Mouse (Mus musculus) liver, embryonic 16.5 days (tissue): ENCODE results near the gene Olfr417. TPM values are rescaled to one million over a fixed set of nuclear protein-coding genes. Genes with fewer than 3 reads are reported as not detected.
A peak's percentile ranks its signal among the peaks of the same experiment; 100 is the strongest.
"Not testable (repeated sequence)": the region's sequence is repeated elsewhere in the genome, so short reads cannot be mapped to it uniquely, and the experiment has no call there.

Experiments
- ATAC-seq: fragments of 200-750 bp; cut with Nextera tagmentation; 2 replicates; pipeline ENCODE4 v1.8.0; 2017; ENCODE audit warnings: low read depth, mild to moderate bottlenecking, moderate number of reproducible peaks, moderate library complexity
- H3K27ac ChIP-seq: fragments of 300-500 bp; sonication (generic); 2 replicates; pipeline ENCODE4 v1.5.1; 2014; ENCODE audit warnings: mild to moderate bottlenecking, low read length
- H3K27me3 ChIP-seq: fragments of 300-500 bp; sonication (generic); 2 replicates; pipeline ENCODE4 v1.6.1; 2014; ENCODE audit warnings: low read depth, low read length, mixed read lengths; ENCODE audit not compliant: control insufficient read depth, insufficient read depth
- H3K36me3 ChIP-seq: fragments of 300-500 bp; sonication (generic); 2 replicates; pipeline ENCODE4 v1.6.1; 2014; ENCODE audit warnings: mild to moderate bottlenecking; ENCODE audit not compliant: control insufficient read depth, insufficient read depth
- H3K4me1 ChIP-seq: fragments of 300-500 bp; sonication (generic); 2 replicates; pipeline ENCODE4 v1.6.1; 2014; ENCODE audit warnings: low read depth, low read length, mixed read lengths; ENCODE audit not compliant: control insufficient read depth
- H3K4me2 ChIP-seq: fragments of 300-500 bp; sonication (generic); 2 replicates; pipeline ENCODE4 v1.6.1; 2014; ENCODE audit warnings: low read depth, low read length, mixed read lengths
- H3K4me3 ChIP-seq: fragments of 300-500 bp; sonication (generic); 2 replicates; pipeline ENCODE4 v1.5.1; 2014; ENCODE audit warnings: low read depth, mild to moderate bottlenecking, low read length
- H3K9ac ChIP-seq: fragments of 300-500 bp; sonication (generic); 2 replicates; pipeline ENCODE4 v1.6.1; 2014; ENCODE audit warnings: low read depth, low read length
- H3K9me3 ChIP-seq: fragments of 300-500 bp; sonication (generic); replicated peaks from 2 replicates; pipeline ENCODE4 v1.6.1; 2016; ENCODE audit warnings: low read length; ENCODE audit not compliant: control insufficient read depth
- WGBS: fragments of 180-500 bp; shearing (Covaris S2); extraction: QIAGEN DNeasy Blood & Tissue Kit; methylation state at CpG from one replicate; pipeline ENCODE4 v1.1.7; 2014; ENCODE audit not compliant: insufficient replicate concordance; 5-methylcytosine and 5-hydroxymethylcytosine counted together
- polyA plus RNA-seq: library from polyadenylated mRNA; unstranded; fragments of >200 nt; fragmentation: Nextera tagmentation; extraction: Ambion mirVana; gene quantifications from 2 replicates; pipeline ENCODE4 v1.2.1, GENCODE M21; 2015

Olfr417 gene
- polyA plus RNA-seq = 0.04 TPM in 1 of 2 replicates, not detected in the other

GRCm38 (mm10) chr1:174364882-174365451 is at the start of gene Olfr417:
Gene Olfr417 (plus strand): TSS chr1:174365122.
- Histone ChIP-seq H3K4me1 (no peaks in the 10 kb centered on the region), H3K9me3 (no peaks in the 10 kb centered on the region), H3K36me3 (no peaks in the 10 kb centered on the region), H3K4me2 (no peak within 1 kb of the TSS), H3K27me3 (no peaks in the 10 kb centered on the region), H3K27ac (no peak within 1 kb of the TSS), H3K9ac (no peak within 1 kb of the TSS), H3K4me3 (no peak within 1 kb of the TSS)
- ATAC-seq = no peak
- WGBS = 18% methylated on average over 2 of the region's 2 CpGs

- H3K27me3 ChIP-seq = no peaks in the 10 kb centered on the region
- no peaks in the 10 kb centered on the region for H3K4me1 ChIP-seq
- H3K4me2 ChIP-seq = no peak overlapping the region
- H3K27ac ChIP-seq = no peak overlapping the region
- no peak overlapping the region for H3K4me3 ChIP-seq
- WGBS = 41% methylated on average over 2 of the region's 2 CpGs
- H3K9ac ChIP-seq = no peak overlapping the region
- no peaks in the 10 kb centered on the region for H3K9me3 ChIP-seq
- H3K36me3 ChIP-seq = no peaks in the 10 kb centered on the region
- no peak for ATAC-seq
Observed at GRCm38 (mm10) chr1:174317308-174317707, 47.6 kb upstream of the Olfr417 start.

GRCm38 (mm10) chr1:174330218-174330617 is 34.7 kb upstream of the Olfr417 start, which contains the start of gene Mptx1:
Gene Mptx1 (plus strand): TSS chr1:174330518.
- H3K4me1 ChIP-seq = no peaks in the 10 kb centered on the region
- no peaks in the 10 kb centered on the region for H3K36me3 ChIP-seq
- H3K9me3 ChIP-seq = no peaks in the 10 kb centered on the region
- H3K4me3 ChIP-seq = no peak within 1 kb of the TSS
- H3K27ac ChIP-seq = no peak within 1 kb of the TSS
- no peak for ATAC-seq
- no peaks in the 10 kb centered on the region for H3K27me3 ChIP-seq
- no peak within 1 kb of the TSS for H3K4me2 ChIP-seq
- H3K9ac ChIP-seq = no peak within 1 kb of the TSS

GRCm38 (mm10) chr1:174353636-174354035 is 11.3 kb upstream of the Olfr417 start:
- H3K27me3 ChIP-seq, H3K9me3 ChIP-seq, H3K4me3 ChIP-seq, H3K4me2 ChIP-seq, ATAC-seq, H3K9ac ChIP-seq, H3K36me3 ChIP-seq, H3K27ac ChIP-seq, H3K4me1 ChIP-seq: not testable (repeated sequence)
- WGBS = 7% methylated on average over 1 of the region's 1 CpGs

- H3K4me2 ChIP-seq = no peak overlapping the region
- no peak for ATAC-seq
- H3K4me1 ChIP-seq = no peaks in the 10 kb centered on the region
- no peaks in the 10 kb centered on the region for H3K27me3 ChIP-seq
- H3K4me3 ChIP-seq = no peak overlapping the region
- no peaks in the 10 kb centered on the region for H3K9me3 ChIP-seq
- no peak overlapping the region for H3K27ac ChIP-seq
- no peak overlapping the region for H3K9ac ChIP-seq
- WGBS = 23% methylated on average over 5 of the region's 5 CpGs
- H3K36me3 ChIP-seq = no peaks in the 10 kb centered on the region
Observed at GRCm38 (mm10) chr1:174354640-174355039, 10.3 kb upstream of the Olfr417 start.

GRCm38 (mm10) chr1:174373799-174374198 is 8.9 kb downstream of the Olfr417 start:
- H3K36me3 ChIP-seq = no peaks in the 10 kb centered on the region
- H3K4me3 ChIP-seq = no peak overlapping the region
- 64% methylated on average over 3 of the region's 3 CpGs for whole genome bisulfite sequencing
- H3K9me3 ChIP-seq = no peaks in the 10 kb centered on the region
- no peak overlapping the region for H3K27ac ChIP-seq
- H3K4me1 ChIP-seq = no peaks in the 10 kb centered on the region
- no peaks in the 10 kb centered on the region for H3K27me3 ChIP-seq
- no peak overlapping the region for H3K9ac ChIP-seq
- no peak overlapping the region for H3K4me2 ChIP-seq
- no peak for ATAC-seq

GRCm38 (mm10) chr1:174390746-174391145 is 25.8 kb downstream of the Olfr417 start, which contains the start of gene Olfr248:
Gene Olfr248 (plus strand): TSS chr1:174391046.
- ATAC-seq = no peak
- H3K4me3 ChIP-seq = no peak within 1 kb of the TSS
- no peaks in the 10 kb centered on the region for H3K4me1 ChIP-seq
- H3K36me3 ChIP-seq = no peaks in the 10 kb centered on the region
- H3K27ac ChIP-seq = no peak within 1 kb of the TSS
- no peak within 1 kb of the TSS for H3K9ac ChIP-seq
- no peaks in the 10 kb centered on the region for H3K27me3 ChIP-seq
- WGBS = 71% methylated on average over 2 of the region's 2 CpGs
- no peak within 1 kb of the TSS for H3K4me2 ChIP-seq
- H3K9me3 ChIP-seq = no peaks in the 10 kb centered on the region

- no peak overlapping the region for H3K9ac ChIP-seq
- peak; percentile 45 for ATAC-seq
- H3K4me3 ChIP-seq = no peak overlapping the region
- H3K27me3 ChIP-seq = no peaks in the 10 kb centered on the region
- H3K36me3 ChIP-seq = no peaks in the 10 kb centered on the region
- H3K4me1 ChIP-seq = peaks cover 2% of the 10 kb centered on the region; the same call in 1 of the 2 replicates
- H3K9me3 ChIP-seq = no peaks in the 10 kb centered on the region
- H3K27ac ChIP-seq = no peak overlapping the region
- no peak overlapping the region for H3K4me2 ChIP-seq
- WGBS = 42% methylated on average over 4 of the region's 4 CpGs
Observed at GRCm38 (mm10) chr1:174422959-174423358, 58.0 kb downstream of the Olfr417 start.

- ATAC-seq = no peak
- Histone ChIP-seq H3K4me2 (no peak within 1 kb of the TSS), H3K4me3 (no peak within 1 kb of the TSS), H3K4me1 (peaks cover 2% of the 10 kb centered on the region; the same call in 1 of the 2 replicates), H3K27me3 (no peaks in the 10 kb centered on the region), H3K27ac (no peak within 1 kb of the TSS), H3K9me3 (no peaks in the 10 kb centered on the region), H3K9ac (no peak within 1 kb of the TSS), H3K36me3 (no peaks in the 10 kb centered on the region)
- 37% methylated on average over 1 of the region's 1 CpGs for WGBS
Observed at GRCm38 (mm10) chr1:174423764-174424163, 58.8 kb downstream of the Olfr417 start, which contains the start of gene Olfr414. Gene Olfr414 (plus strand): TSS chr1:174424064.
